Mouse (Mus musculus) hindlimb bud, embryonic 11.5 days (tissue): ENCODE data around the gene Zfp184.
A peak's percentile ranks its signal among the peaks of the same experiment; 100 is the strongest.
"Not testable (repeated sequence)": the region's sequence is repeated elsewhere in the genome, so short reads cannot be mapped to it uniquely, and the experiment has no call there.

ENCODE experiments used
- DNase-seq: peaks from one replicate; pipeline ENCODE4 v3.0.0-alpha.2; 2012; ENCODE audit warnings: low read depth, low spot score; ENCODE audit errors: extremely low spot score

Gene Zfp184

GRCm38 (mm10) chr13:21944926-21945740, at the start of gene Zfp184:
TSS of gene Zfp184 (plus strand) at chr13:21945094.
- no peak for DNase-seq

DNA sequence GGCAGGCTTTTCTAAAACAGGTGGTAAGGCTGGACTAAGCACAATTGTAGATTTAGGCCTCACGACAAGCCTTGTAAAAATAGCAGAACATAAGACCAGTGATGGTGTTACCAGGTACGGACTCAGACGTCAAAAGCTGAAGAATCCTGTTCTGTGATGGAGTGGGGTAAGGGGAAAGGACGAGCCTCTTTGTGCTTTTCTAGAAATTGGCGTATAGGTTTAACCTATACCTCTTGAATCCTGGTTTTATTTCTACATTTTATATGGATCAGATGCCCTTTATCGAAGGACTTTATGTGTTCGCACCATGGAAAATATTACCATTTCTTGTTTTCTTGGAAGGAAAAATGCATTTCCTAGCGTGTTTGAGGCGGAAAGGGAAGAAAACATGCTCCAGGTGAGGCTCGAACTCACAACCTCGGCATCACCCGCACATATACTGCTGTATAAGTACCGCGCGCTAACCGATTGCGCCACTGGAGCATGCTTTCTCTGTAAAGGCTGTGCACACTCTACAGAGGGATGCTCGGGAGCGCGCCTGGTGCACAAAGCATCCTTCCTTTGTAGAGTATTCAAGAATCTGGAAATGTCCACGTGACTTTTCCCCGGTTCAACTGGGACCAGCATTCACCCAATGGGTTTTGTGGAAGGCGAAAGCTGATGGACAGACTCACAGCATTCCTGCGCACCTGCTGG, 48.2 kb upstream of the Zfp184 start:
- DNase-seq: no peak

GRCm38 (mm10) chr13:21897245-21897634, 47.7 kb upstream of the Zfp184 start:
- DNase-seq: no peak

DNA sequence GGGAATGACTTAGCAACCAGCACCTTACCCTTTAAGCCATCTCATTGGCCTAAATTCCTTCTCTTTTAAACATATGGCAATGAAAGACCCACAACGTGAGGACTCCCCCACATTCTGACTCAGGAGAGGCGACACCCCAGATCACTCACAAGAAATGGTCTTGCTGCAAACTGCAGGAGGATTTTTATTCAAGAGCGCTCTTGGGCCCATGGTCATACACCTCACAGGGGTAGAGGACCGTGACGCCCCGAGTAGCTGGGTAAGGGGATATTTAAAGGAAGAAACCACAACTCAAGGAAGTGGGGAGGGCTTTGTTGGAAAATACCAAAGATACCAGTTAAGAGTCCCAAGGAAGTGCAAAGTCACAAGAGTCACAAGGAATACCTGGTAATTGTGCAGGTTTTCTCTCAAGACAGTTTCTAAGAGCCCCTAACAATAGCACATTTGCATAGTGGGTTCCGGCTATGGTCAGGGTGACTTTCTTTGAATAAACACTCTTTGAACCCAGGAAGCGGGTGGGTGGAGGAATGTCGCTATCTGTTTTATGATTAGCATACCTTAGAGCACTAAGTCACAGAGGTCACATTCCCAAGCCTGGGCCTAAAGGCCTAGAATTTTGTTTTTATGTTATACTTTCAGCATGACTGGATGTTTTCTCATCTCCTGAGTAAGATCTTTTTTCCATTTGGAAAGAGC, 43.9 kb upstream of the Zfp184 start:
- not testable (repeated sequence) for DNase-seq

GRCm38 (mm10) chr13:21903500-21903899, 41.4 kb upstream of the Zfp184 start:
- DNase-seq: no peak

DNA sequence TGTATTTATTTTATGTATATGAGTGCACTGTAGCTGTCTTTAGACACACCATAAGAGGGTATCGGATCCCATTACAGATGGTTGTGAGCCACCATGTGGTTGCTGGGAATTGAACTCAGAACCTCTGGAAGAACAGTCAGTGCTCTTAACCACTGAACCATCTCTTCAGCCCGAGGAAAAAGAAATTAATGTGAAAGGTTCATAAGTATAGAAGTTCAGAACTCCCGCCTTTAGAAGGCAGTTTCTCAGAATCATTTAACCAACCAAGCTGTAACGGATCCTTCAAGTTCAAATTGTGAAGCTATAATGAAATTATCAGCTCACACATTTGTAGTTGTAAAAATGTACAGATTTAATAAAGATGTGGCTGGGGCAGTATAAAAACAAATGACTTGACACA, 40.8 kb upstream of the Zfp184 start:
- not testable (repeated sequence) for DNase-seq

- DNase-seq: no peak
These were observed 38.6 kb upstream of the Zfp184 start for GRCm38 (mm10) chr13:21906301-21906700.

DNA sequence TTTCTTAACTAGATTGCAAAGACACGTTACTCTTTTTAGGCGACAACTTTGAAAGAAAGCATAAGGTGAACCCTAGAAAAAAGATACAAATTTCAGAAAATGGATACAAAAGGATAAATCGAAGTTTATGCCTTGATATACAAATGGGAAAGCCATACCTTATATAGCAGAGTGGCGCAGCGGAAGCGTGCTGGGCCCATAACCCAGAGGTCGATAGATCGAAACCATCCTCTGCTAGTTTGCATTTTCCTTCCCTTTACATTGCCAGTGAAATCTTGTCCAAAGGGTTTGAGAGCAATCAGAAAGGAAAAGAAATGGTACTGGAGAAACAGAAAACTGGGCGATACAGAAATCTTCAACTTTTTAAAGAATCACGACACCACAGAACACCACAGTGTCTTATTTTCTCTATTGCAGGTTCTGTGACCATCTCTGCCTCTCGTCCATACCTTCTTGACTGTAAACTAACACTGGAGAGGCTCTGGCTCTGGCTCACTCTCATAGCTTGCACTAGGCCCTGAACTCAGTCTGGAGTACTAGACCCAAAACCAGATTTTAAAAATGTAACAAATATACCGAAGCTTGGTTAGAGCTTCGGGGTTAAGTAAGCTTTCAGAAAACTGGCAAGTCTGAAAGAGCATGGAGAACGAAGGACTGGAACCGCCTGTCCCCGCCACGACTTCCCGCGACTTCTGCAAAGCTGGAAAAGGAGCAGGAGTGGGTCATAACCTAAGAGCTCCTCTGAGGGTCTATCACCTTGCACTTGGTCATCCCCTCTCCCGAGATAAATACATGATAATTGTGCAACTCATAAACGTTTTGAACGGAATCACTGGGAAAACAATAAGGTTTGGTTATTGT, 37.7 kb upstream of the Zfp184 start:
- DNase-seq: no peak

DNA sequence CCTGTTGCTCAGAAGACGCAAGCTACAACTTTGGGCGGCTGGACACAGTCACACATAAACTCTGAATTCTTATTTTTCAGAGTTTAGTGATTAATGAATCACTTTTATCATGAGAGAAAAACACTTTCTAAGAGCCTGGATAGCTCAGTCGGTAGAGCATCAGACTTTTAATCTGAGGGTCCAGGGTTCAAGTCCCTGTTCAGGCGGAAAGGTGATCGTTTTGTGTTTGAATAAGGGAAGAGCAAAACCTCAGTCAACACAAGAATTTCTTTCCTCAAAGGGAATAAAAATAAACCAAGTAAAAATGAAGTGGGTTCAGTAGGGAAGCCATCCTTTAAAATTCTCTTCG, 37.1 kb upstream of the Zfp184 start:
- not testable (repeated sequence) for DNase-seq

- no peak for DNase-seq
These were observed 34.2 kb upstream of the Zfp184 start for GRCm38 (mm10) chr13:21910735-21911134.

DNA sequence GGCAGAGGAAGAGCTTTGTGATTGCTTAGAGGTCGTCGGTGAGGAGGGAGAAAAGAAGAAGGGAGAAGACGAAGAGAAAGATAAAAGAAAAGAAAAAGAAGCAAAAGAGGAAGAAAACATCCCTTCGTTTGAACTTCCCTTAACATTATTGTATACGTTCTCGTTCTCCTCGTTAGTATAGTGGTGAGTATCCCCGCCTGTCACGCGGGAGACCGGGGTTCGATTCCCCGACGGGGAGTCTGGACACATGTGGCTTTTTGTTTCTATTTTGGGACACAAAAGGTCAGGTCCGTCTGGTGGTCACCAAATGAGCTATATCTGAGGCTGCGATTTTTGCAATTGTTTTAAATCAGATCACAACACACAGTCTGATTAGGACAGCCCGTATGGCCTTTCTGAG, 33.7 kb upstream of the Zfp184 start:
- DNase-seq: no peak

DNA sequence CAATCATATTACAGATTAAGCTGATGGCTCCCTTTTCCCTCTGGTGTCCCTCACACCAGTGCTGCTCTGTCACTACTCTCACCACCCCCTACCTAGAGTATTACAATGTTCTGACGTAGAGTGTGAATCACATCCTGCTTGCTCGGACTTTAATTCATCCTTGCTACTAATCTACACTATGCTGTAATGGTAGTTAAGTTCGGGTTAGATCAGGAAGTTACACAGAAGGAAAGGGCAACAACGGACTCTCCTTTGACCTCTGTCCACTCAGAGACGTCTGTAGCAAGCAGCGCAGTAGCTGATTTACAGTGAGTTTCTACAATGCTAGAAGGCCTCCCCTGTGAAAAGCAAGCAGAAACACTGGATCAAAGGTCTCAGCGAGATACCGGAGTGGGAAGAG, 31.0 kb upstream of the Zfp184 start:
- DNase-seq: no peak

DNA sequence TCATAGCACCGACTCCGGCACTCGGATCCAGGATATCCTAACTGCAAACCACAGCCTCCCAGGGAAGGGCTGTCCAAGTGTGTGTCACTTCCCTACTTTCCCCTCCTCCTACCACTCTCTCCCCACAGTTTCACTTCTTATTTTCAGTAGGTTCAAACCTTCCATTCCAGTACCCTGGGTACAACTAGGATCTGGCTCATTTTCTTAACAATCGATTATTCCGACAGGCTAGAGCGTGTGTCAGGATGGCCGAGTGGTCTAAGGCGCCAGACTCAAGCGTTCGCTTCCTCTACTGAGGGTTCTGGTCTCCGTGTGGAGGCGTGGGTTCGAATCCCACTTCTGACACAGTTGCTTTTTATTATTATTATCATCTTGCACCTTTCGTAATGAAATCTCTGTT, 30.3 kb upstream of the Zfp184 start:
- peak; percentile 96 for DNase-seq

DNA sequence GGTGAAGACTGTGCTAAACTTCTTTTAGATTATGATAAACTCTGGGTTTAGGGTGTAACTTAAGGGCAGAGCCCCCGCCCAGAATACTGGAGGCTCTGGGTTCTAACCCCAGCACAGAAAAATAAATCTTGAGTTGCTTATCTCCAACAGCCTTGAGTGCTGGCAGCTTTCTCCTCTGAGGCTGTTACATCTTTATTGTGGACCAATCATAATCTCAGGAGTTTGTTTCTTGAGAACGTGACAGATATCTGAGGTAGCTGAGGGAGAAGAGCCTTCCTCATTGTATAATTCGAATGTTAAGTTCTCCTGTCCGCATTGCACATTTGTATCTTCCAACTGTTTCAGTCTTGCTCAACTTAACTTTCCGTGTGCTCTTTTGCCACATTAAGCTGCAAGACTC, 29.4 kb upstream of the Zfp184 start:
- no peak for DNase-seq

DNA sequence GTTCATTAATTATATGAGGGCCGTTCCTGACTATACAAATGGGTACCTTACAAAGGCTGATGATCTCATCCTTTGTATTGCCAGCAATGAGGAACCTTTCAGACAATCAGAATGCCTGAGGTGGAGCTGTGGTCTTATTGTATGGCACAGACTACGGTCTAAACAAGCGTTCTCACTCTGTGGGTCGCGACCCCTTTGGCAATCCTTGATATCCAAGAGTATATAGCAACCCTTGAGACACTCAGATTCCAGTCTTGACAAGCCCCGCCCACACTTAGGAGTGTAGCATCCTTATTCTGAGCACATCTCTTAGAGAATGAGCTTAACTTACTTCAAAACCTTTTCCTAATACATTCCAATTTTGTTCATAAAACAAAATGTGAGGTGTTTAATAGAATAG, 28.8 kb upstream of the Zfp184 start:
- DNase-seq: no peak

GRCm38 (mm10) chr13:21917040-21917439, 27.9 kb upstream of the Zfp184 start:
- no peak for DNase-seq

GRCm38 (mm10) chr13:21917480-21917879, 27.4 kb upstream of the Zfp184 start:
- no peak for DNase-seq

DNA sequence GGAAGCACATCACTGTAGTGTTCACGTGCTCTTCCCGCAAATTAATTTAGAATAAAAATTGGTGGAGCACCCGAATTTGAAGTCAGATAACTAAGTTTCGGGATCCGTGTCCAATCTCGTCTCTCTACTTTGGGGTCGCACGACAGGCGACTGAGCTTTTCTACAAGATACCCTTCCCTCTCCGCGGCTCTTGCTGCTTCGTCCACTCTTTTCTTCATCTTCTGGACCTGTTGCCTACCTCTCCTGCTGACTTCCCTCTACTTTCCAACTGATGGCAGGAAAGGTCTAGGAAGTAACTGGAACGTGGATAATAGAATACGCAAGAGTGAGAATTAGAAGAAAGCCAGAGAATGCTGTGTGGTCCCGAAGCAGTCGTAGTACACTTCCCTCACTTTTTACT, 26.9 kb upstream of the Zfp184 start:
- no peak for DNase-seq

DNA sequence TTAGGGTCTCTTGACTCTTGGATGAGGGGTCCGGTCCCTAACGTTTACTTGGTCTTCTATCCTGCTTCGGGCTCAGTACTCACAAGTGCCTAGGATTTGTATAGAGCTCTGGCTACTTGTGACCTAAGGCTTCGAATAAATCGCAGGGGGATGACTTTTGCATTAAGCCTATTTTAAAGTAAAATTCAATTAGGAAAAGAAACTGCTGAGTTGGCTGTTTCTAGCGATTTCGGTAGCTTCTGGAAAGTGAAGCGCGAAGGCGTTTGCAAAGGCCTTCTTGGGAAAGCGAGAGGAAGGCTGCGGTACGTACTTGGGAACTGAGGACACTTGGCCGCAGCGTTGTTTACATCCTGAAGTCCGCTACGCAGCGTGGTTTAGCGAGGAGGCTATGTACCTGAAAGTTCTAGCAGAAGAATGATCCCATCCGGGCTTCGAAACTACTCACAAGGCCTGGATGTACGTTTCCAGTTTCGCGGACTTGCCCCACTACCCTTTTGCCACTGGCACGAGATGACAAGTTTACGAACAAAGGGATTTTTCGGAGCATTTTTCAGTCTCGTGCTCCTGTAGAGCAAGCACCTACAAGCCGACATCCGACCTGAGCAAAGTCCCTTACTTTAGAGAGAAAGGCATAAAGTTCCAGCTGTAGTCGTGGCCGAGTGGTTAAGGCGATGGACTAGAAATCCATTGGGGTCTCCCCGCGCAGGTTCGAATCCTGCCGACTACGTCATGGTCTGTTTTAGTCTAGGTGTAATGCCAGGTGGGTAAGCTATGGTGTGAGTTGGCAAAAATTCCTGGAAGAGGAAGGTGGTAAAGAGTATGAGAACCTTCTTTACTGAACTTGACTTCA, 26.1 kb upstream of the Zfp184 start:
- peak; percentile 99 for DNase-seq

- DNase-seq: no peak
These were observed 25.0 kb upstream of the Zfp184 start for GRCm38 (mm10) chr13:21919836-21920431.
